ENCODE assay signal across 23 mouse cellular contexts in genomic region chr16:16219835-16220234, GRCm38 (mm10). TPM values are rescaled to one million over a fixed set of nuclear protein-coding genes. Genes with fewer than 3 reads are reported as not detected.
DNase-seq lines count a peak whose midpoint lies in the region; ATAC-seq lines count a peak whose summit lies in the region.
"Had no signal": no experiment of that assay in that cellular context is flagged by ENCODE, and none has a peak within 500 bp of the region (broad histone marks: within the 10 kb centered on the region; RNA-seq: fewer than 3 reads in every experiment).

No protein-coding gene starts in this region.

- peaks cover 65% of the 10 kb centered on the region for H3K4me1 ChIP-seq in heart, embryonic 12.5 days (replicated peaks)
- peaks cover 8% of the 10 kb centered on the region for H3K4me1 ChIP-seq in lung, embryonic 16.5 days (replicated peaks; ENCODE audit: control insufficient read depth, insufficient read depth, low read length)
- peaks cover 50% of the 10 kb centered on the region for H3K4me1 ChIP-seq in heart, embryonic 15.5 days (replicated peaks)
- H3K4me1 ChIP-seq in hindbrain, embryonic 11.5 days (replicated peaks; ENCODE audit: control insufficient read depth, insufficient read depth, low read length), result peaks cover 2% of the 10 kb centered on the region
- H3K4me1 ChIP-seq: hindbrain, embryonic 12.5 days had no signal

- H3K27ac ChIP-seq in heart, embryonic 12.5 days (ENCODE audit: poor library complexity, severe bottlenecking), result peak overlapping the region; percentile 91
- H3K27ac ChIP-seq in lung, embryonic 16.5 days (ENCODE audit: low read length), result no peak overlapping the region
- H3K27ac ChIP-seq in heart, embryonic 15.5 days, result peak overlapping the region; percentile 88
- no peak overlapping the region for H3K27ac ChIP-seq in hindbrain, embryonic 11.5 days (ENCODE audit: low read depth, low read length)
- H3K27ac ChIP-seq: forebrain, embryonic 13.5 days; hindbrain, embryonic 12.5 days; hindbrain, postnatal 0 days; intestine, embryonic 15.5 days; liver, embryonic 14.5 days had no signal

- peak; percentile 70 for ATAC-seq in heart, embryonic 12.5 days (ENCODE audit: insufficient number of reproducible peaks, low FRiP score)
- peak; percentile 39; the same call in 1 of the 2 replicates for ATAC-seq in lung, embryonic 16.5 days (ENCODE audit: low read depth)
- ATAC-seq in heart, embryonic 15.5 days (replicated peaks; ENCODE audit: insufficient number of reproducible peaks, insufficient read depth, low FRiP score, low read depth), result peak; percentile 63
- no peak for ATAC-seq in hindbrain, embryonic 11.5 days (ENCODE audit: low FRiP score)
- ATAC-seq: forebrain, embryonic 13.5 days; hindbrain, postnatal 0 days; intestine, embryonic 15.5 days; lung, postnatal 0 days had no signal

- peak overlapping the region; percentile 60 for H3K4me2 ChIP-seq in heart, embryonic 12.5 days
- no peak overlapping the region; the same call in 1 of the 2 replicates for H3K4me2 ChIP-seq in lung, embryonic 16.5 days (ENCODE audit: low read depth, low read length)
- H3K4me2 ChIP-seq in heart, embryonic 15.5 days, result peak overlapping the region; percentile 54
- H3K4me2 ChIP-seq in hindbrain, embryonic 11.5 days (replicated peaks; ENCODE audit: low read depth, low read length), result no peak overlapping the region
- H3K4me2 ChIP-seq: forebrain, embryonic 13.5 days; hindbrain, embryonic 12.5 days; intestine, embryonic 15.5 days had no signal

- WGBS in heart, embryonic 12.5 days, result 5% methylated on average over 3 of the region's 3 CpGs
- WGBS in lung, embryonic 16.5 days, result 10% methylated on average over 3 of the region's 3 CpGs
- WGBS in heart, embryonic 15.5 days, result 8% methylated on average over 3 of the region's 3 CpGs
- 51% methylated on average over 3 of the region's 3 CpGs for WGBS in hindbrain, embryonic 11.5 days

- H3K4me3 ChIP-seq in heart, embryonic 12.5 days, result peak overlapping the region; percentile 19
- no peak overlapping the region for H3K4me3 ChIP-seq in lung, embryonic 16.5 days (ENCODE audit: low read length)
- peak overlapping the region; percentile 21; the same call in 1 of the 2 replicates for H3K4me3 ChIP-seq in heart, embryonic 15.5 days
- no peak overlapping the region for H3K4me3 ChIP-seq in hindbrain, embryonic 11.5 days (ENCODE audit: low read depth, low read length)
- H3K4me3 ChIP-seq: forebrain, embryonic 13.5 days; hindbrain, embryonic 12.5 days; intestine, embryonic 15.5 days had no signal

- H3K36me3 ChIP-seq in heart, embryonic 12.5 days, result no peaks in the 10 kb centered on the region
- no peaks in the 10 kb centered on the region for H3K36me3 ChIP-seq in lung, embryonic 16.5 days (ENCODE audit: control insufficient read depth, insufficient read depth, low read length)
- no peaks in the 10 kb centered on the region for H3K36me3 ChIP-seq in heart, embryonic 15.5 days
- no peaks in the 10 kb centered on the region for H3K36me3 ChIP-seq in hindbrain, embryonic 11.5 days (ENCODE audit: control insufficient read depth, insufficient read depth, low read length)
- H3K36me3 ChIP-seq: hindbrain, embryonic 12.5 days; intestine, embryonic 15.5 days had no signal

- H3K9ac ChIP-seq in heart, embryonic 12.5 days, result no peak overlapping the region
- H3K9ac ChIP-seq in lung, embryonic 16.5 days (ENCODE audit: low read length), result no peak overlapping the region
- H3K9ac ChIP-seq in heart, embryonic 15.5 days, result peak overlapping the region; percentile 24; the same call in 1 of the 2 replicates
- H3K9ac ChIP-seq in hindbrain, embryonic 11.5 days (ENCODE audit: low read depth, low read length), result no peak overlapping the region
- H3K9ac ChIP-seq: forebrain, embryonic 13.5 days; hindbrain, embryonic 12.5 days; intestine, embryonic 15.5 days; liver, embryonic 14.5 days had no signal

- DNase-seq in heart, postnatal 4 days, result no peak
- DNase-seq in lung, postnatal 14 days, result no peak
- DNase-seq in hindbrain, embryonic 11.5 days (ENCODE audit: low spot score), result no peak
- DNase-seq in cerebellum, postnatal 10 days, result no peak
- DNase-seq: adrenal gland, adult 8-10 months; B cell, adult 2 months; cerebellum, adult 2 months; cerebellum, postnatal 25 days; gastrocnemius, postnatal 25 days; kidney, adult 2 months; kidney, postnatal 36 days; layer of hippocampus, postnatal 36 days; left cerebral cortex, postnatal 4 days; midbrain, embryonic 14.5 days had no signal

- H3K27me3 ChIP-seq in heart, embryonic 12.5 days (replicated peaks), result no peaks in the 10 kb centered on the region
- H3K27me3 ChIP-seq in lung, embryonic 16.5 days (ENCODE audit: control insufficient read depth, insufficient read depth, low read depth, low read length), result peaks cover 2% of the 10 kb centered on the region
- no peaks in the 10 kb centered on the region for H3K27me3 ChIP-seq in heart, embryonic 15.5 days
- H3K27me3 ChIP-seq in hindbrain, embryonic 11.5 days (ENCODE audit: control insufficient read depth, insufficient read depth, low read length), result peaks cover 2% of the 10 kb centered on the region

- no peaks in the 10 kb centered on the region for H3K9me3 ChIP-seq in heart, embryonic 12.5 days (replicated peaks)
- no peaks in the 10 kb centered on the region for H3K9me3 ChIP-seq in lung, embryonic 16.5 days (ENCODE audit: control insufficient read depth, low read length)
- H3K9me3 ChIP-seq in heart, embryonic 15.5 days (replicated peaks), result no peaks in the 10 kb centered on the region
- no peaks in the 10 kb centered on the region for H3K9me3 ChIP-seq in hindbrain, embryonic 11.5 days (ENCODE audit: control insufficient read depth, low read length)
- H3K9me3 ChIP-seq: forebrain, embryonic 13.5 days; hindbrain, embryonic 12.5 days; intestine, embryonic 15.5 days had no signal

RNA-seq across cellular contexts. Expression of gene Pkp2, which starts 6.7 kb away (rescaled TPM):
- 131 and 133 TPM in 2 replicates for polyA plus RNA-seq in heart, embryonic 12.5 days (2016; fragmentation: Nextera tagmentation; extraction: Ambion mirVana)
- 100 to 1,000 TPM; 160 to 171 TPM for total RNA-seq in heart, postnatal 4 days (2021)
- polyA plus RNA-seq in lung, embryonic 16.5 days (2015; fragmentation: Nextera tagmentation; extraction: Ambion mirVana), result 11.9 and 12.9 TPM in 2 replicates
- polyA plus RNA-seq in heart, embryonic 15.5 days (2015; fragmentation: Nextera tagmentation; extraction: Ambion mirVana), result 107 and 114 TPM in 2 replicates
- 3.5 and 4.2 TPM in 2 replicates for polyA plus RNA-seq in hindbrain, embryonic 11.5 days (2014; fragmentation: Nextera tagmentation; extraction: Ambion mirVana)

Comparison
In these comparisons a context has a peak if more than half of its experiments do, and no peak if none do; other contexts are left out.
1. H3K27ac ChIP-seq: peak in heart, embryonic 12.5 days (single experiment) and heart, embryonic 15.5 days (single experiment); none in lung, embryonic 16.5 days (single experiment) and hindbrain, embryonic 11.5 days (single experiment).
2. H3K4me2 ChIP-seq: peak in heart, embryonic 12.5 days (single experiment) and heart, embryonic 15.5 days (single experiment); none in lung, embryonic 16.5 days (single experiment) and hindbrain, embryonic 11.5 days (single experiment).
3. H3K4me3 ChIP-seq: peak in heart, embryonic 12.5 days (single experiment) and heart, embryonic 15.5 days (single experiment); none in lung, embryonic 16.5 days (single experiment) and hindbrain, embryonic 11.5 days (single experiment).